Mouse (Mus musculus): ENCODE data around the gene Fgr. TPM values are rescaled to one million over a fixed set of nuclear protein-coding genes. Genes with fewer than 3 reads are reported as not detected.

Fgr gene
- total and polyA plus RNA-seq, 2 experiments from 2014 or later, result 0.19 to 0.31 TPM

DNA sequence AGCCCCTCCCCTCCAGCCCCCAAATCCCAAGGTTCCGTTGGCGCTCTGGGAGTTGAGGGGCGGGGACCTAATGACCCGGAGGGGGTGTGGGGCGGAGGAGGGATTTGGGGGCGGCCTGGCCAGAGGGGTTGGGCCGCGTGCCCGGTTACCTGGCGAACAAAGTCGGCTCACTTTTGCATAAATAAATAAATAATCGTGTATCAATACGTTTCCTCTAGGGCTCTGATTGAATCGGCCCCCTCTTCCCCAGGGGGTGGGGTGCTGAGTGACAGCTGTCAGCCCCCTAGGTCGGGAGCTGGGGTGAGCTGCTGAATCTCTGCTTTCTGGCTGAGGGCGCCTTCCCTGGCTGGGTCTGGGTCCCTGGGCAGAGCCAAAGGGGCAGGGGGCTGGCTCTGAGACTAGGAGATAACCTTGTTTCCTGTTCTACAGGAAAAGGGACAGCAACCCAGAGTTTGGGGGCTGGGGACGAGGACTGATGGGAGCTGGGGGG, 38.9 kb downstream of the Fgr start:
- Histone ChIP-seq H3K4me2 (ENCODE audit: low read depth, low read length) (peak overlapping the region; percentile 95), H3K4me3 (ENCODE audit: low read depth, low read length) (peak overlapping the region; percentile 76), H3K27ac (ENCODE audit: low read depth) (peak overlapping the region; percentile 93), H3K9ac (replicated peaks; ENCODE audit: low read depth, low read length) (peak overlapping the region; percentile 86), H3K27me3 (ENCODE audit: control insufficient read depth, insufficient read depth, low read length) (no peaks in the 10 kb centered on the region), H3K4me1 (ENCODE audit: control insufficient read depth, insufficient read depth) (peaks cover 45% of the 10 kb centered on the region), H3K9me3 (replicated peaks; ENCODE audit: control insufficient read depth, low read length) (no peaks in the 10 kb centered on the region), H3K36me3 (replicated peaks; ENCODE audit: control insufficient read depth, insufficient read depth, low read length) (peaks cover 3% of the 10 kb centered on the region; the same call in 1 of the 2 replicates)
- WGBS, result under 1% methylated on average over 17 of the region's 17 CpGs
- ATAC-seq (ENCODE audit: insufficient read depth, low read depth) (no peak), DNase-seq (ENCODE audit: low spot score) (no peak)
- TF ChIP-seq EP300 (IDR thresholded peaks at IDR 0.05; ENCODE audit: low read depth), result no peak; the same call in 1 of the 2 replicates
- TF ChIP-seq CTCF (IDR thresholded peaks at IDR 0.05; ENCODE audit: low read depth), result no peak

DNA sequence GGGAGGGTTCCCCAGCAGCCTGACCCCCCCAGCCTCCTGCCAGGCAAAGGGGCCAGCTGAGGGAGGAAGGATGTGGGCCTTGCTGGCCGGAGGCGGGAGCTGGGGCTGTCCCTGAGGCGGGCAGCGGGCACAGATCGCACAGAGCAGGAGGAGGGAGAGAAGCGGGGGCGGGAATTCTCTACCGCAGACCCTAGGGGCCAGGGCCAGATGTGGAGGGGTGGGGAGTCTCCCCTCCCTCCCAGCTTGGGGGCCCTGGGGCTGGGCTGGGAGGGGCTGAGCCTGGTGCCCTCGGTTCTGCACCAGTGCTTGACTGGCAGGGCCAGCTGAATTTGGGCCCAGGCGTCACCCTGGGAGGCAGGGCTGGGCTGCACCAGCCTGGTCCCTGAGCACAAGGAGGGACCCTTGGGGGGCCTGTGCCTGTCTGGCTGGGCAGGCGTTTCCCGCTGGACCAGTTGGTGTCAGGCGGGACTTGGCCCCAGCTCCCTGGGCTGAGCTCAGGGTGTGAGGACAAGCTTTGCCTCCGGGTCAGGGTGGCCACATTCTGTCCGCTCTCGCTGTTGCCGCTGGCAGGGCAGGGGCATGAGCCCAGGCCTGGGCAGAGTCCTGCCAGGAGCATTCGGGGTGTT, 39.5 kb downstream of the Fgr start:
- DNase-seq (ENCODE audit: low spot score) (peak; percentile 30), ATAC-seq (ENCODE audit: insufficient read depth, low read depth) (peak; percentile 12; the same call in 1 of the 2 replicates)
- peaks cover 9% of the 10 kb centered on the region; the same call in 1 of the 2 replicates for H3K36me3 ChIP-seq (replicated peaks; ENCODE audit: control insufficient read depth, insufficient read depth, low read length)
- 2% methylated on average over 17 of the region's 18 CpGs for WGBS
- H3K4me3 ChIP-seq (ENCODE audit: low read depth, low read length), result peak overlapping the region; percentile 76
- peaks cover 45% of the 10 kb centered on the region for H3K4me1 ChIP-seq (ENCODE audit: control insufficient read depth, insufficient read depth)
- peak overlapping the region; percentile 93 for H3K27ac ChIP-seq (ENCODE audit: low read depth)
- H3K4me2 ChIP-seq (ENCODE audit: low read depth, low read length), result peak overlapping the region; percentile 95
- no peaks in the 10 kb centered on the region for H3K27me3 ChIP-seq (ENCODE audit: control insufficient read depth, insufficient read depth, low read length)
- H3K9me3 ChIP-seq (replicated peaks; ENCODE audit: control insufficient read depth, low read length), result no peaks in the 10 kb centered on the region
- peak overlapping the region; percentile 86 for H3K9ac ChIP-seq (replicated peaks; ENCODE audit: low read depth, low read length)
- TF ChIP-seq CTCF (IDR thresholded peaks at IDR 0.05; ENCODE audit: low read depth) (no peak), EP300 (IDR thresholded peaks at IDR 0.05; ENCODE audit: low read depth) (no peak)

DNA sequence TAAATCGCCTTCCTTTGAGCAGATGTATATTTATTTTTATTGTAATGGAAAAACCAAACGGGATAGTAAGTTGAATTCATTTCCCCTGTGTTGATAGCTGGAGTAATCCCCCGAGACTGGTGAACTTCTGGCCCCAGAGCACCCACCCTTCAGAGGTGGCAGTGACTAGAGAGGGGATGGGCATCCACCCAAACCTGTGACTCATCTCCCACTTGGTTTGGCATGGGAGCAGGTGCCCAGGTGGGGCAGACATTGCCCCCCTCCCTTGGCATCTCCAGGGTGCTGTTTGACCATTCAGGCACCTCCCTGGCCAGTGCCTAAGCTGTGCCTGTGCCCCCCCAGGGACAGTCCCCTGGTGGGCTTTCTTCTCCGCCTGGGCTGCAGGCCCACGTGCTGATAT, 40.2 kb downstream of the Fgr start:
- Histone ChIP-seq H3K4me2 (ENCODE audit: low read depth, low read length) (peak overlapping the region; percentile 95), H3K9me3 (replicated peaks; ENCODE audit: control insufficient read depth, low read length) (no peaks in the 10 kb centered on the region), H3K9ac (replicated peaks; ENCODE audit: low read depth, low read length) (no peak overlapping the region), H3K4me3 (ENCODE audit: low read depth, low read length) (no peak overlapping the region), H3K27me3 (ENCODE audit: control insufficient read depth, insufficient read depth, low read length) (no peaks in the 10 kb centered on the region), H3K4me1 (ENCODE audit: control insufficient read depth, insufficient read depth) (peaks cover 45% of the 10 kb centered on the region), H3K27ac (ENCODE audit: low read depth) (peak overlapping the region; percentile 93; the same call in 1 of the 2 replicates), H3K36me3 (replicated peaks; ENCODE audit: control insufficient read depth, insufficient read depth, low read length) (peaks cover 9% of the 10 kb centered on the region; the same call in 1 of the 2 replicates)
- 35% methylated on average over 5 of the region's 5 CpGs for WGBS
- ATAC-seq (ENCODE audit: insufficient read depth, low read depth) (no peak), DNase-seq (ENCODE audit: low spot score) (no peak)
- no peak for TF ChIP-seq EP300 (IDR thresholded peaks at IDR 0.05; ENCODE audit: low read depth)
- no peak for TF ChIP-seq CTCF (IDR thresholded peaks at IDR 0.05; ENCODE audit: low read depth)

DNA sequence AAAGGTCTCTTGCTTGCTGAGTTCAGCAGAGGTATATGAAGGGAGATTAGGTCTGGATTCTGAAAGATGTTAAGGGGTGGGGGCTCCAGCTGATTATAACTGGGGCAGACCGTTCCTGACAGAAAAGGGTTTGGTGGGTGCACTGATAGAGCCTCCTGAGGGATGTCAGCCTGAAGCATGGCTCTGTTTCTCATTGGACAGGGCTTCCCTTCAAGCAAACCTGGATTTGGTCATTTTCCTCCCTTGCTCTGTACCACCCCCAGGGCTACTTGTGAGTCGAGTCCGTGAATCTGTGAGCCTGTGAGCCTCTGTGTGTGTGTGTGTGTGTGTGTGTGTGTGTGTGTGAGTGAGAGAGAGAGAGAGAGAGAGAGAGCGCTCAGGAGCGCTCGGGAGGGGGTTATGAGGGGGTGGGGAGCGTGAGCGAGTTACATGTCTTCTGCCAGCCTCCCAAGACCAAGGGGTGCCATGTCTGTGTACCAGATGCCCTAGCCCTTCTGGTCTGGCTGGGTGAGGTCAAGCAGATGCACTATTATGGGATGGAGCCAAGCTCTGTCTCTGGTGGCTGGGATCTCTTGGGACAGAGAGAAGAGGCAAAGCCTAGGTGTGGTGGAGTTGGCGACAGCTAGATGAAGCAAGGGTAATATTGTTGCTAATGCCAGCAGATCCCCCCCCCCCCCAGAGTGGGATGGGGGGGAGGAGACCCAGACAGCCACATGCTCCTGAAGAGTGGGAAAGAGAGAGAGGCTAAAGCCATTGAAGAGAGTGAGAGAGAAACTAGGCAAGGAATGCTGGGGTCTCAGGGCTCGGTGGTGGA, 41.2 kb downstream of the Fgr start:
- H3K36me3 ChIP-seq (replicated peaks; ENCODE audit: control insufficient read depth, insufficient read depth, low read length), result peaks cover 9% of the 10 kb centered on the region; the same call in 1 of the 2 replicates
- H3K9me3 ChIP-seq (replicated peaks; ENCODE audit: control insufficient read depth, low read length), result no peaks in the 10 kb centered on the region
- TF ChIP-seq CTCF (IDR thresholded peaks at IDR 0.05; ENCODE audit: low read depth) (no peak), EP300 (IDR thresholded peaks at IDR 0.05; ENCODE audit: low read depth) (no peak)
- DNase-seq (ENCODE audit: low spot score) (peak; percentile 2), ATAC-seq (ENCODE audit: insufficient read depth, low read depth) (no peak)
- no peak overlapping the region for H3K4me3 ChIP-seq (ENCODE audit: low read depth, low read length)
- H3K9ac ChIP-seq (replicated peaks; ENCODE audit: low read depth, low read length), result 0 out of 2 replicates have a peak overlapping the region, but pooled peaks have one; percentile 3
- H3K27ac ChIP-seq (ENCODE audit: low read depth), result no peak overlapping the region
- H3K27me3 ChIP-seq (ENCODE audit: control insufficient read depth, insufficient read depth, low read length), result no peaks in the 10 kb centered on the region
- H3K4me2 ChIP-seq (ENCODE audit: low read depth, low read length), result no peak overlapping the region
- WGBS, result 34% methylated on average over 10 of the region's 10 CpGs
- H3K4me1 ChIP-seq (ENCODE audit: control insufficient read depth, insufficient read depth), result peaks cover 45% of the 10 kb centered on the region

DNA sequence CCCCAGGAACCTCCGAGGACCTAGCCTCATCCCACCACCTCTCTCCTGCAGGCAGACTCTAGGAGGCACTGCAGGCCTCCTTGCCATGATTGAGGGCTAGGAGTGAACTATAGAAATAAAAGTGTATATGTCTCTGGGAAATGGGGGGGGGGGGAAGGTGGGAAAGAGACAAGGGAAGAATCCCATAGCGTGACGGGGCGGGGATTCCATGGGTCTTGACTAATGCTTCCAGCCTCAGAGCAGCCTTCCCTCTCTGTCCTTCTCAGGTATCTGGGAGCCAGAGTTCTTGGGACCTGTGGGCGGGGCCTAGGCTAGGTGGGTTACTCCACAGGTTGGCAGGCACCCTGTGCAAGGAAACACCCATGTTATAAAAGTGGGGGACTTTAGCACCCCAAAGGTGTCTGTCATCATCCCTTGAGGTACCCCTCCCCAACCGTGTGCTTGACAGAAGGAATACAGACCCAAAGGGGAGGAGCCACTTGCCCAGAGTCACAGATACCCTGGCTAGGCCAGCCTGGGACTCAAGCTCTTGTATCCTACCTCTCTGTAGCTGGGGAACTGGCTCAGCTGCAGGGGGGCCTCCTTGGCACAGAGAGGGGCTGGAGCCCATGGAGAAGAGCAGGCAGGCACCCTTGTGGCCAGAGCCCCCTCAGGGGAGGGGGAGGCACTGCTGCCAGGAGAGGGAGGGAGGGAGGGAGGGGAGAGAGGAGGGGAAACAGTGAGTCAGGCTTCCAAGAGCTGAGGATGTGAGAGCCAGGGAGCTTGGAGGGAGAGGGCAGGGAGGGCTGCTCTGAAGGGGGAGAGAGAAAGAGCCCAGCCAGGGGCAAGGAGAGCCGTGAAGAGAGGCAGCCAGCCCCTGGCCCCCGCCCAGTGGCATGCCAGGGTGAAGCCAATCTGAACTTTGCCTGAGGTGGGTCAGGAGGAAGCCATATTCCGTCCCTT, 42.1 kb downstream of the Fgr start:
- Histone ChIP-seq H3K4me3 (ENCODE audit: low read depth, low read length) (no peak overlapping the region), H3K9me3 (replicated peaks; ENCODE audit: control insufficient read depth, low read length) (no peaks in the 10 kb centered on the region), H3K9ac (replicated peaks; ENCODE audit: low read depth, low read length) (no peak overlapping the region), H3K4me1 (ENCODE audit: control insufficient read depth, insufficient read depth) (peaks cover 47% of the 10 kb centered on the region), H3K27me3 (ENCODE audit: control insufficient read depth, insufficient read depth, low read length) (no peaks in the 10 kb centered on the region), H3K36me3 (replicated peaks; ENCODE audit: control insufficient read depth, insufficient read depth, low read length) (peaks cover 9% of the 10 kb centered on the region; the same call in 1 of the 2 replicates), H3K27ac (ENCODE audit: low read depth) (peak overlapping the region; percentile 43), H3K4me2 (ENCODE audit: low read depth, low read length) (peak overlapping the region; percentile 13; the same call in 1 of the 2 replicates)
- peak; percentile 43 for DNase-seq (ENCODE audit: low spot score)
- TF ChIP-seq CTCF (IDR thresholded peaks at IDR 0.05; ENCODE audit: low read depth) (no peak), EP300 (IDR thresholded peaks at IDR 0.05; ENCODE audit: low read depth) (no peak)
- ATAC-seq (ENCODE audit: insufficient read depth, low read depth), result no peak
- WGBS, result 43% methylated on average over 9 of the region's 9 CpGs

Data from heart, postnatal 0 days (tissue).